Mouse (Mus musculus) spleen, postnatal 36 days (tissue): ENCODE measurements around the gene Ssrp1.

ENCODE experiments used
- DNase-seq, 2 experiments: peaks; one replicate each; pipeline ENCODE4 v3.0.0; 2022; ENCODE audit warnings: low spot score in 2 of 2, mixed read lengths in 1 of 2

The Ssrp1 gene

DNA sequence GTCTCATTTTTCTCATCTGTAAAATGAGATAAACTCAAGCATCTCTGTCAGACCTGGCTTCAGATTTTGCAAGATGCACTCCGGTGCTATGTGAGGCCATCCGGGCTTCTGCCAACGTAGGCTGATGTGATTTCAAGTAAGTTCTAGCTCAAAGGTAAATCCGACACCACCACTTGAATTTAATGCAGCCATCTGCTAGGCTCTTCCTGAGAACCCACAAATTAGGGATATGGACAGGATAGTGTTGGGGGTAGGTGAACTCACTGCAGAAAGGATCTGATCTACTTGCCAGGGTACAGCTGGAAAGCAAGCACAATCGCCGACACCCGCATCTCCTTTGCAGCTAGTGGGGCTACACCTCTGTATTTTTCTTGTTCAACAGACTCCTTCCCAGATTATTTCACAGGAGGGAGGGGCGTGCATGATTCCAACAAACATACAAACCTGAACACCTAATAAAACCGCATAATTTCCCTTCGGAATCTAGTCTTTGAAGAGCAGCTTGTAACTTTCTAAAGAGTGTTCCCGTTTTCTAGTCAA lies 457 bp upstream of the Ssrp1 start:
- no peak for DNase-seq

DNA sequence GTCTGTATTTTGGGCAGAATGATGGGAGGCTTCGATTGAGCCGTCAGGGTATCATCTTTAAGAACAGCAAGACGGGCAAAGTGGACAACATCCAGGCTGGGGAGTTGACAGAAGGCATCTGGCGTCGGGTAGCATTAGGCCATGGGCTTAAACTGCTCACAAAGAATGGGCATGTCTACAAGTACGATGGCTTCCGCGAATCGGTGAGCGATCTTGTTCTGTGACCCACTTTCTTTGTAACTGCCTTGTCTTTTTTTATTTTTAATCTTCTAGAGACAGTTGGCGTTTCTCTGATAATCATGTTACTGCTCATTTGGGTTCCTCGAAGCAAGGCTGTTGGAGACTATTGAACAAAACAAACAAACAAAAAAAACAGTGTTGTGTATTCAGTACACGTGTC lies 1.3 kb downstream of the Ssrp1 start:
- DNase-seq: no peak

DNA sequence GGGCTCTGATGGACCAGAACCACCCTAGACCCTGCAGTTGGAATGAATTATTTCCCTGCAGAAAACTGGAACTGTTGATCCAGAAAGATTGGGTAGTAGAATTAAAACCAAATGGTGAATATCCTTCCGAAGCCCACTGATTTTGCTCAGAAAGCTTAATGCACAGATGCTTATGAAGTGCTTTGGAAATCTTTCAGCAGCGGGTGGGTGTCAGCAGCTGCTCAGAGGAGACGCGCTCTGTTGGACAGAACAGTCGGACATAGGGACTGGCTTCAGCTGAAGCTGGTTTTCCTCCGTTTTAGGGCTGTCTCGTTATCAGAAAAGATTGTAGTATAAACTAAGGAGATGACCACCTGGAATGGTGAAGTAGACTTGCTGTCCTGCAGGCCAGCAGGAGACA lies 6.6 kb downstream of the Ssrp1 start:
- DNase-seq: peak; percentile 43

DNA sequence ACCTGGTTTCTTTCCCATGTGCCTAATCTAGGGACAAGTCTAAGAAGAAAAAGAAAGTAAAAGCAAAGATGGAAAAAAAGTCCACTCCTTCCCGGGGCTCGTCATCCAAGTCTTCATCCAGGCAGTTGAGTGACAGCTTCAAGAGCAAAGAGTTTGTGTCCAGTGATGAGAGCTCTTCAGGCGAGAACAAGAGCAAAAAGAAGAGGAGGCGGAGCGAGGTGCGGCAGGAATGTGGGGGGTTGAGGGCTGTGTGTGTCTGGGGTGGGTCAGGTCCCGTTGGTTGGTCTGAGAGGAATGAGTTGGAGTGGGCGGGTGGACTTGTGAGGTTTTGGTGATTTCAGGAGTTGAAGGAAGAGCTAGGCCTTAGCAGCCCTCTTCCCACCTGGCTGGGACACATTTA lies 9.2 kb downstream of the Ssrp1 start:
- DNase-seq: no peak

DNA sequence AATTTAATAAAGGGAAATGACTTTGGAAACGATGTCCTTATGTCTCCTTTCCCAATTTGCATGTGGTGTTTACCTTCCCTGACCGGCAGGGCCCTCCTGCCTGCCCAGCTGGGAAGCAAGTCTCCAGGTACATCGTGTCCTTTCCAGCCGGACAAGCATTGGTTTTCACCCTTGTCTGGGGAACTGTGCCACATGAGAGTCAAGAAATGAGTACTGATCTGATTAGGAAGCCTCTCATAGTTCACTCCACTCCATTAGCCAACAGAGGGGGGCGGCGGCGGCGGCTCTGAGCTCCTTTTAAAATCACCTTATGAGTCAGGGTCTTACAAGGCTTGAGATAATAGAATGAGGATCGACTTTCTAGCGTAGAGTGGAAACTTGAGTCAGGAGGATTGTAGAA lies 10.0 kb downstream of the Ssrp1 start:
- DNase-seq: no peak

DNA sequence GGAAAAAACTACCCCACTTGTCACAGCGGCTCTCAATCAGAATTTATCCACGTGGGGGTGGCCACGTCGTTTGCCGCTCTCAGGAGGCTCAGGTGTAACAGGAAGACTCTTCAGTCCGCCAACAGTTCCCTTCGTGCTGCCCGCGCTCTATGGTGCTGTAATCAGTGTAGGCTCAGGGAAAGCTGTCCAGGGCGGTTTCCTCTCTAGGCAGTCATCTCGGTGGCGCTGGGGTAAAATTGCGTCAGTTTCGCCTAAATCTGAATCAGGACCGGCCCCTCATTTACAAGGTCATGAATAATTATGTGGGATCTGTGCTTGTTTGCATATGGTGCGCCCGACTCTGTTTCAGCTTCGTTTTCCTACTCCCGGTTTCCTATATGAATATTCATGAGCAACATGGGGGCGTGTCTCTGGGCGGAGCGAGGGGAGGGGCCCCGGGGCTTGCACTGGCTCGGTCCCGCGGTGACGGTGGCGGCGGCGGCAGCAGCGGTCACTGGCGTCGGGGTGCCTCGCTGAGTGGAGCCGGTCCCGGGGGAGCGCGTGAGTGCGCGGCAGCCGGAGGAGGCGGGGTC lies 10.6 kb downstream of the Ssrp1 start, which contains the start of gene Tnks1bp1:
Tnks1bp1 (plus strand) TSS at position 427 of the 572 bp plus-strand sequence.
- DNase-seq: peak; percentile 96 to 97

DNA sequence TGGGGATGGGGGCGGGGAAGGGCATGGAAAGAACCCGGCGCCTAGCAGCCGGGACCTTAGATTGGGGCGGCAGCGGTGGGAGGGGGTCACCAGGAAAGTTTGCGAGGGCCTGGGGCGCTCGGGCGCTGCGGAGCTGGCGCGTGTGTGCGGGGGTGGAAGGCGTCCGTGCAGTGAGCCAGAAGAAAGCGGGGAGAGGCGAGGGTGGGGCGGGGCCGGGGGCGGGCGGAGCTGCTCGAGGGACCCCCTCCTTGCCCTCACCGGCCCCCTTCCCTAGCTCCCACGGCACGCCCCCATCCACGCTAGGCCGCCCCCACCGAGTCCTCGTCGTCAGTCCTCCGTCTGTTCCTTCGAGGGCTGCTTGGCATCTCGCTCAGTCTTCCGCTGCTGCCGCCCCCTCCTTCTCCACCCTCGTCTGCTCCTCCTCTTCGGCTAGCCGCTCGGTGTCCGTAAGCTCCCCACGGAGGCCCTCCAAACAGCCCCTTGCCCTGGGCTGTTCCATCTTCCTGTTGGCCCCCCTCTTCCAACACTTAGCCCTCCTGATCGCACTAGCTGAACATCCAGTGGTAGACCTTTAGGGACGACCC lies 11.2 kb downstream of the Ssrp1 start:
- peak; percentile 38 to 51 for DNase-seq

DNA sequence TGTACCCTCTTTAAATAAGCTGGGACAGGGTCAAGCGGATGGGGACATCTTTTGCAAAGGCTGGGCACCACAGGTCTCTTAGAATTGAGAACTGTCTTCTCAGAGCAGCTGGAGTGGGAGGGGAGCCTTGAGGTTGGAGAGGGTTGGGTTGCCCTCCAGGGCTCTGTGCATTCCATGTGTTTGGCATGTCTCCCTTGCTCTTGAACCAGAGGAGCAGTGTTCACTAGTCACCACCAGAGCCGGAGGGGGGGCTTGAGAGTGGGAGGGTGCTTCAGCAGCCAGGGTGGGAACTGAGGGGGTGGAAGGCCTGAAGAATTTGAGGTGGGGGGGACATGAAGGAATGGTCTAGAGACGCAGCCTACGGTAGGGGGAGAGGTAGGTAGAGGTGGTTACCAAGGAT lies 12.2 kb downstream of the Ssrp1 start:
- no peak for DNase-seq

DNA sequence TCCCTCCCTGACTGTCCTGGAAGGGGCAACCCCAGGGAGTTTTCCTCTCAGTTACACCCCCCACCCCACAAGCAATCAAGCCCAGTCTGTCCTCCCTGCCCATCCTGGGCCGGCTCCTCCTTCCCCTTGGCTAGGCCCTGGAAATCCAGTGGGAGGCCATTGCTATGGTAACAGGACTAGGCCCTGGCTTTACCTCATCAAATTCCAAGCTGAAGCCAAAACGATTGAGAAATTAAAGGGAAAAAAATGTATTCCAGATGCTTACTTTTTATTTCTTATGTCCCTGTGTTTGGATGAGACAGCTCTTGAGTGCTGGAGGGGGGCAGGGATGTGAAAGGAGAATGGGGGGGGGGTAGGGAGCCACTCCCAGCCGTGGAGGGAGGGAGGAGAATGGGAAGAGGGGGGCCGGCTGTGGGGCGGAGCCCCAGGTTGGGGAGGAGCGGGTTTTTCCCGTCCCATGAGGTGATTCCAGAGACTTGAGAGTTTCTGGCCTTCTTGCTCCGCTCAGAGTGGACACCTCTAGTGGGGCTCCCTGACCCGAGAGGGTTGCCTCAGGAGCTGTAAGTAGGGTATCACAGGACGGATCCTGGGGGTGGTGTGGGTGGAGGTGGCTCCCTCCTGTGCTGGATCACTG lies 13.1 kb downstream of the Ssrp1 start:
- no peak for DNase-seq

DNA sequence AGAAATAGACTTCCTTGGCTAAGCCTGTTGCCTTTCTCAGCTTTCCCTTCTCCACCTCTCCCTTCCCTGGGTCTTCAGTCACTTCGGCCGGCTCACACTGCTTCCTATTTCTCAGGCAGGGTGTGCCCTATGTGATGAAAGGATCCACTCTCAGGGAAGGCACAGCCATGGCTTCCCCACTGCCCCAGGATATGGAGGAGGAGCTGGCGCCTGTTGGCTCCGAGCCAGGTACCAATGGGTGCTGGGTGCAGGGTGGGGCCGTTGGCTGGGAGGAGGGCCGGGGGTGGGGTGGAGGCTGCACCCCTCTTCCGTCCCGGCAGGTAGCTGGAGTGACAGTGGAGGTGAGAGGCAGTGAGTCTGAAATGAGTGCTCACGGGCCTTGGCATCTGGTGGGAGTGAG lies 13.7 kb downstream of the Ssrp1 start:
- DNase-seq: no peak

DNA sequence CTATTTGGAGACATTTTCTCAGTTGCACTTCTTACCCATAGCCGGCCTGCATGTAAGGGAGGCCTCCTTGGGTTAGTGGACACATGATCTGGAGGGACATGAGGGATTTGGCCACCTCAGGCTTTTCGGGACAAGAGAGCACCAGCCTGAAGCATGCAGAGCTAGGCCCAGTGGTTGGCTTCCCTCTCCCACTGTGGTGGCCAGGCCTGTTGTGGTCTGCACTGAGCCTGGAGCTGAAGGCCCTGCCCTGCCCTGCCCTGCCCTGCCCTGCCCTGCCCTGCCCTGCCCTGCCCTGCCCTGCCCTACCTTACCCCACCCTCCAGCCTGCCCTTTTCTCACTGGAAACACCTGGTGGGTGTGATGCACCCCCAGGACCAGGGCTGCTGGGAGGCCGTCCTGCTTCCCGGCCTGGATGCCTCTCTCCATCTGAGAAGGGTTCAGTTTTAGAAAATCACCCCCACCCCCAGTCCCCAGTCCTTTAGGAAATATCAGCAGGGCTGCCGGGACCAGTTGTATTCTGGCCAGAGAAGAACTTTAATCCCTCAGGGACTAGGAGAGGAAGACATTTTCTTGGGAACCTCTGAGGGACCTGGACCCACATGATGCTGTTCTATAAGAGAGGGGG lies 16.3 kb downstream of the Ssrp1 start:
- DNase-seq: no peak

DNA sequence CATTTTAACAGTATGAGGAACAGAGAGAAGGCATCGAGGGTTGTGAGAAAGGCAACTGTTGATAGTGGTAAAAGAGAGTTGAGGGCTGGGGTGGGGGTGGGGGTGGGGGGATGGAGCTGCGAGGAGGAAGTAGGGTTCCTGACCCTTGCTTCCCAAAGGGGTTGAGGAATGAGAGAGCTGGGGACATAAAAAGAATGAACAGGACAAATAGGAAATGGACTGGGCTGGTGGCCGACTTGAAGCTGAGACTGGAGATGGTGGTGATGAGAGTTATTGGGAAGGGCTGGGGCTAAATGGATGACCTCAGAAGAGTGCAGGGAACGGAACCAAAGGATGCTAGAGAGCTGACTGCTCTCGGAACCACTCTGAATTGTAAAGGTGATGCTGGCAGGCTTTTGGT lies 19.7 kb downstream of the Ssrp1 start:
- DNase-seq: no peak

DNA sequence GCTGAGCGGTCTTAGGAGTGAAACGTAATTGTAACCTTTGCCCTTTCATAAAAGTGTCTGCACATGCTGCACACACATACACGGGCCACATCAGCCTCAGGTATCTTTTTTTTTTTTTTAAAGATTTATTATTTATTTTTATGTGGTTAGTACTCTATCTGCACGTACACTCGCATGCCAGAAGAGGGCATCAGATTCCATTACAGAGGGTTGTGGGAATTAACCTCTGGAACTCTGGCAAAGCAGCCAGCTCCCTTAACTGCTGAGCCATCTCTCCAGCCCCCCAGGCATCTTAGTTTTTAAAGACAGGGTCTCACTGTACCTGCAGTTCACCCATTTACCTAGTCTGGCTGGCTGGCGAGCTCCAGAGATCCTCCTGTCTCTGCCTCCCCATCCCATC lies 22.6 kb downstream of the Ssrp1 start:
- DNase-seq: no peak

DNA sequence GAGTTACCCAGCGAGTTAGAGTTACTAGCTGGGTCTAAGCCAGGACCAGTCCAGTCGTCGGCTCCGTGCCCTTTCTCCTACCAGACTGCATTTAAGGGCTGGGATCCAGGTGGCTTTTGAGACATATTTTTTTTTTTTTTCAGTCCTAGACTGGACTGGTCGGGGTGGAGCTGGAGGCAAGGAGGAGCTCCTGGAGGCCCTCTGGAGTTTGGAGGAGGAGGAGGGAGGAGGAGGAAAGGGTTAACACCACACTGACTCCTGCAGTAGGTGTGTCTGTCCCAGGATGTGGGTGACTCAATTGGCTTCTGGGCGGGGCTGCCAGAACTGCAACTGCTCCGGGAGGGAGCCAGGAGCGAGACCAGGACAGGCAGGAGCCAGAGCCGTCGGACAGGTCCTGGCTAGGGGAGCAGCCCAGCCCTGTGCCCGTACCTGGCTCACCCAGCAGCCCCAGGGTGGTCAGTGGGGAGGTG lies 23.6 kb downstream of the Ssrp1 start:
- no peak for DNase-seq

DNA sequence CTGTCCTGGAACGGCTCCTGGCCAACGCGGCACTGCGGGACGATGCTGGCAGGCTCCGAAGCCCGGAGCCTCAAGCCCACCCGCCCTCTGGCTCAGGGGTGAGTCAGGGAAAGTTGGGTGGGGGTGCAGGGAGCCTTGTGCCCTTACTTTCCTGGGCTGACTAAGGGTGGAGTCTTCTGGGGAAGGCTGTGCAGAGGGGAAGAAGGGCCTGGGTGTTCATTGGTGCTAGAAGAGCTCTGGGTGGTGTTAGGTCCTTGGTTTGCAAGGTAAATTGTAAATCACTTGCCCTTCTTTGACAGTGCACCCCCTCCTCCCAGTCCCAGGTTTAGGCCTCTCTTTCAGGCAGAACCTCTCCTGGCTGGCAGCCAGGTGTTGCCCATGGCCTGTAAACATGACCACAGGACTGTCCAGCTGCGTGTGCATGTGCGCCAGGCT lies 24.1 kb downstream of the Ssrp1 start:
- DNase-seq: no peak

DNA sequence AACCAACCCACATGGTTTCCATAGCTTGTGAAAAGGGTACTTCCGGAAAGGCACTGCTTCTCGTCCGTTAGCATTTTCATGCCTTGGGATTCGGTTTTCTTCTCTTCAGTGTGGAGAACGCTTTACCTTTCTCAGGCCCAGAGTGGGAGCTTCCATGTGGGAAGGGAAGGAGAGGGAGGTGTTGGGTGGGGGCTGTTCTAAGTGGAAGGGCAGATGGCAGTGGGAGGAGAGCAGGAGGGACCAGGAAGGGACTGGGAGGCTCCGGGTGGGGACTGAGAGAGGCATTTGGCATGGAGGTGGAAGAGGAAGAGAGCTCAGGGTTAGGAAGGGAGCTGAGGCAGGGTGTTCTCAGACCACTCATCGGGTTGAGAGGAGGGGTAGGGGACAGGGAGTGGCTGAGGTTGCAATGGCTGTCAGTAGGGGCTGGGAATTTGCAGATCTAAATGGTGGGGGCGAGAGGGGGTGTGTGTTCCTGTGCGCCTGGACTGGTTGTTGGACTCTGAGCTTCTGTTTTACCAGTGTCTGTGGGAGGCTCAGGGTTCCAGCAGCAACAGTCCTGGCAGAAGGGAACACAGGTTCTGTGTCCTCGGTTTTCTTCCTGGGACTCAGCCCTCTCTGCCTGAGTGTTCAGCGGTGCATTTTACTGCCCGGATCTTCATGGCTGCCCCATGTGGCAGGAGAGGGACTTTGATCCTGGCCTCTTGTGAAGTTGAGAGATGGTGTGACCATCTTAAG lies 28.3 kb downstream of the Ssrp1 start:
- no peak for DNase-seq

DNA sequence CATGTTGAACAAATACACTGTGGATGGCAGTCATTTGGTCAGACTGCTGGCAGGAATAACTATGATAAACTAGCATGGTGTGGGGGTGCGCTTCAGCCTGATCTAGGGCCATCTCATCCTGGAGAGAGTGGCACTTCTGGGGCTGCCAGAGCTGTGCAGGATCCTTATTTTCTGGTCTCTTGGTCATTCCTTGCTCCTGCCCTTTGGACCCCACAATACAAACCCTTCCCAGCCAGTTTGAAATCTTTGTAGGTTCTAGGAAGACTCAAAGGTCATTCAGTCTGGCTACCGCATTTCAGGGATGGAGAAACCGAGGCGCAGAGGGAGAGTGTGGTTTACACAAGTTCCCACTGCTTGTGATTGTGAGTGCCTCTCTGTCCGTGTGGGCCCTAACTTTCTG lies 29.9 kb downstream of the Ssrp1 start:
- DNase-seq: no peak

DNA sequence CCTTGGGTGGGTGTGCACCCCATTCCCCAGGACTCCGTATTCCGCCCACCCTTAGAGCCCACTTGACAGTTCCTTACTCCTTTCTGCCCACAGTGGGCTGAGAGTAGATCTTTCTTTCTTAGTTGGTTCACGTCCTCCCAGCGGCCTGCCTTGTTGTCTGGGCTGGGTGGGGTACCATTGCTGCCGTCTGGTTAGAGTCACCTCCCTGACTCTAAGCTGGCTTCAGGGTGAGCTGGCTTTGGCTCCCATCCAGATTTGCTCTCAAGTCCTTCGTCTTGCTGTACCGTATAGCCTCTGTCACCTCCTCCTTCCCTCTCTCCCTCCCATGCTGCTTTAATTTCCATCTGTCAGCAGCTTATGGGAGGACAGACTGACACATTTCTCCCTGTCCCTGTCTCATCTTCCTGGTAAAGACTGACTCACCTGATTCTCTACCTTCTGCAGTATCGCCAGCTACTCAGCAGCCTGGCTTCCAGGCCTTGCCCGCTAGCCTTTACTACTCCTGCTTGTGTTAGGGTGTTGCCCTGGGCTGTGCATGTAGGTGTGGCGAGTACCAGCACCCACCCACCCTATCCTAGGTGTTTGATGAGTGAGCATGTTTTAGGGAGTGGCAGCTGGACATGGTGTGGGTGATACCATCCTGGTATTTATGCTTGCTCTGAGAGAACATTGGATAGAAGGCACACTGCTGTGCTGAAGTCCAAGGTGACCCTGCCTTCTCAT lies 31.0 kb downstream of the Ssrp1 start:
- DNase-seq: no peak

DNA sequence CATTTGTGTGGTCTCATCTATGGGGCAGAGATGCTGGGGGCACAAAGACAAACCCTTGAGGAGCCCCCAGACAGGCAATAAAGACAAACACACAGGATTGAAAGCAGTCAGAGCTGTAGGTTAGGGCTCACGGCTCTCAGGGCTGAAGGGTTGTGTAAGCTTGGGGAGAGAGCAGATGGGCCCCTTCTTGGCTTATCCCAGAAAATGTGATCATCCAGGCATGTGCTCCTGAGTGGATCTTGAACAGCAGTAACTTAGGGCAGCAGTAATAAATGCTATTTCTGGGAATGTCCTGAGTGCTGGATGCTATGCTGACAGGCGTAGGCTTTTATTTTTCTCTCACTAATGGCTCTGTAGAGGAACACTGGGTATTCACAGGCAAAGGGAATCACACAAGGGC lies 31.6 kb downstream of the Ssrp1 start:
- DNase-seq: no peak

DNA sequence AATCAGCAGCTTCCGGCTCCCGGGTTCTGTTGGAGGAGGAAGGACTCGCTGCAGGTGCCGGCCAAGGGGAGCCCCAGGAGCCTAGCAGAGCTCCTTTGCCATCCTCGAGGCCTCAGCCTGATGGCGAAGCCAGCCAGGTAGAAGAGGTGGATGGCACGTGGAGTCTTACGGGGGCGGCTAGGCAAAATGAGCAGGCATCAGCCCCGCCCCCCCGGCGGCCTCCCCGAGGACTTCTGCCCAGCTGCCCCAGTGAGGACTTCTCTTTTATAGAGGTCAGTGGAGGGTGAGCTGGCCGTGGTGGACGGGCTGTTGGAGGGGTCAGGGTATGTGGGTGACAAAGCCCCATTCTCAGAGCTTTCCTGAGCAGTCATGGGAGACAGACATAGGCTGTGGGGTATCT lies 33.1 kb downstream of the Ssrp1 start:
- no peak for DNase-seq

DNA sequence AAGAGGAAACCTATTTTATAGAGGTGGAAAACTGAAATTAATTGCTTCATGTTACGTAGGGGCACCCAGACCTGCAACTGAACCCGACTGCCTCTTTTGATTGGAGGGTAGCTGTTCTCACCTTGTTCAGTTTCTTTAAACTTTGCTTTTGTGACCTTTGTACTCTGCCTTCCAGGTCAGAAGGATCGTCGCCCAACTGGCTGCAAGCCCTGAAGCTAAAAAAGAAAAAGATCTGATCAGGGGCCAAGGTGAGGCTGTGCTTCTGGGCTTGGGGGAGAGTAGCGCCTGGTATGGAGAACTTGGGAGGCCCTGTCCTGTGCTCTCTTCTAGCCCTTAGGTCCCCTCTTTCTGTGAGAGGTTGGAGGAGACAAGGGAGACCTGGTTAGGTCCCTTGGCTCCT lies 34.9 kb downstream of the Ssrp1 start:
- no peak for DNase-seq
